In the genomic region with DNA sequence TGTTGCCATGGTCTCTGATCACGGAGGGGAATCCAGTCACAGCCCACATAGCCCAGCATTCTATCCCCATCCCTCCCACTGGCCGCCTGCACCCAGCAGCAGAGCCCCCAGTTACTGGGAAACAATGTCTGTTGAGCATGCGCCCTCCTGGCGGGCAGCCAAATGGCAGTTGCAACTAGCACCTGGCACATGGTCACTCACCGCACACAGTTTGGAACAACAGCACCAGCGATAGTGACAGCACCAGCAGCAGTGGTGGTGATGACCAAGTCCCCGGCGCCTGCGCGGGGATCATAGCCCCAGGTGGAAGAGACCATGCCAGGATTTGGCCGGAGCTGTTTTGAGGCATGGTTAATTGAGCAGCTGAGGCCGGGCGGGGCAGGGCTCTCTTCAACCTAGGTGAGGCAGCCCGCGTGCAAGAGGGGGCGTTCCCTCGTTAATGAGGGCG, we compare ENCODE assay signal across 8 mouse cellular contexts. TPM values are rescaled to one million over a fixed set of nuclear protein-coding genes. Genes with fewer than 3 reads are reported as not detected.
A peak's percentile ranks its signal among the peaks of the same experiment; 100 is the strongest.
DNase-seq lines count a peak whose midpoint lies in the region; ATAC-seq and TF ChIP-seq lines count a peak whose summit lies in the region.

A gene (minus strand): TSS at position 346 of the 448 bp plus-strand sequence.

- H3K36me3 ChIP-seq in ES-Bruce4 (ENCODE audit: control insufficient read depth, insufficient read depth, low read length, poor library complexity, severe bottlenecking): no peaks in the 10 kb centered on the region
- no peaks in the 10 kb centered on the region for H3K36me3 ChIP-seq in embryonic facial prominence, embryonic 12.5 days
- no peaks in the 10 kb centered on the region for H3K36me3 ChIP-seq in hindbrain, embryonic 15.5 days
- H3K36me3 ChIP-seq in limb, embryonic 12.5 days: no peaks in the 10 kb centered on the region

- peak; percentile 3 to 5 for DNase-seq in frontal cortex, postnatal 14 days (ENCODE audit: low spot score in 2 of 2)
- peak; percentile 32 for DNase-seq in ovary, postnatal 36 days (ENCODE audit: low spot score)
- no peak for DNase-seq in thymus, postnatal 0 days (ENCODE audit: low spot score)

- 56% methylated on average over 18 of the region's 18 CpGs for WGBS in embryonic facial prominence, embryonic 12.5 days
- 60% methylated on average over 18 of the region's 18 CpGs for WGBS in hindbrain, embryonic 15.5 days
- WGBS in limb, embryonic 12.5 days: 53% methylated on average over 18 of the region's 18 CpGs

- H3K4me3 ChIP-seq in ES-Bruce4 (ENCODE audit: low read depth, low read length): peak within 1 kb of the TSS; percentile 15
- H3K4me3 ChIP-seq in embryonic facial prominence, embryonic 12.5 days: no peak within 1 kb of the TSS
- no peak within 1 kb of the TSS for H3K4me3 ChIP-seq in hindbrain, embryonic 15.5 days
- no peak within 1 kb of the TSS for H3K4me3 ChIP-seq in limb, embryonic 12.5 days (replicated peaks)

- H3K27ac ChIP-seq in ES-Bruce4 (ENCODE audit: insufficient read depth, low read length): no peak within 1 kb of the TSS
- H3K27ac ChIP-seq in embryonic facial prominence, embryonic 12.5 days: no peak within 1 kb of the TSS
- H3K27ac ChIP-seq in hindbrain, embryonic 15.5 days (replicated peaks): no peak within 1 kb of the TSS
- no peak within 1 kb of the TSS for H3K27ac ChIP-seq in limb, embryonic 12.5 days

- TF ChIP-seq EP300 in ES-Bruce4 (IDR thresholded peaks at IDR 0.05; ENCODE audit: insufficient read depth, low read depth, low read length): no peak

- no peaks in the 10 kb centered on the region for H3K9me3 ChIP-seq in ES-Bruce4 (replicated peaks; ENCODE audit: control insufficient read depth, insufficient read depth, low read length, poor library complexity, severe bottlenecking)
- no peaks in the 10 kb centered on the region for H3K9me3 ChIP-seq in embryonic facial prominence, embryonic 12.5 days
- H3K9me3 ChIP-seq in hindbrain, embryonic 15.5 days: no peaks in the 10 kb centered on the region
- H3K9me3 ChIP-seq in limb, embryonic 12.5 days: no peaks in the 10 kb centered on the region

- no peak for TF ChIP-seq CTCF in ES-Bruce4 (IDR thresholded peaks at IDR 0.05; ENCODE audit: low read depth, low read length)

- no peaks in the 10 kb centered on the region for H3K4me1 ChIP-seq in ES-Bruce4 (ENCODE audit: control insufficient read depth, insufficient read depth, low read length)
- H3K4me1 ChIP-seq in embryonic facial prominence, embryonic 12.5 days: no peaks in the 10 kb centered on the region
- H3K4me1 ChIP-seq in hindbrain, embryonic 15.5 days (replicated peaks): no peaks in the 10 kb centered on the region
- peaks cover 5% of the 10 kb centered on the region; the same call in 1 of the 2 replicates for H3K4me1 ChIP-seq in limb, embryonic 12.5 days (replicated peaks)

- no peak for ATAC-seq in frontal cortex, adult (ENCODE audit: low TSS enrichment)
- ATAC-seq in embryonic facial prominence, embryonic 12.5 days (ENCODE audit: insufficient number of reproducible peaks, insufficient read depth, low FRiP score, low TSS enrichment): peak; percentile 48; the same call in 1 of the 2 replicates
- peak; percentile 74 for ATAC-seq in hindbrain, embryonic 15.5 days (ENCODE audit: low FRiP score, low read depth)
- ATAC-seq in limb, embryonic 12.5 days (ENCODE audit: insufficient number of reproducible peaks, insufficient read depth, low FRiP score, low TSS enrichment, low read depth): 0 out of 2 replicates have a peak, but pooled peaks have one; percentile 52

- TF ChIP-seq POLR2A in ES-Bruce4 (IDR thresholded peaks at IDR 0.05; ENCODE audit: insufficient read depth, low read length): no peak

- H3K9ac ChIP-seq in ES-Bruce4 (ENCODE audit: low read depth, poor library complexity, severe bottlenecking): no peak within 1 kb of the TSS
- no peak within 1 kb of the TSS for H3K9ac ChIP-seq in embryonic facial prominence, embryonic 12.5 days
- H3K9ac ChIP-seq in hindbrain, embryonic 15.5 days: no peak within 1 kb of the TSS
- no peak within 1 kb of the TSS for H3K9ac ChIP-seq in limb, embryonic 12.5 days (replicated peaks)

- H3K27me3 ChIP-seq in ES-Bruce4 (ENCODE audit: control insufficient read depth, insufficient read depth, low read length, poor library complexity, severe bottlenecking): no peaks in the 10 kb centered on the region
- no peaks in the 10 kb centered on the region for H3K27me3 ChIP-seq in embryonic facial prominence, embryonic 12.5 days
- no peaks in the 10 kb centered on the region for H3K27me3 ChIP-seq in hindbrain, embryonic 15.5 days
- H3K27me3 ChIP-seq in limb, embryonic 12.5 days: no peaks in the 10 kb centered on the region

- no peak within 1 kb of the TSS for H3K4me2 ChIP-seq in embryonic facial prominence, embryonic 12.5 days (replicated peaks)
- H3K4me2 ChIP-seq in hindbrain, embryonic 15.5 days: peak within 1 kb of the TSS; percentile 28; the same call in 1 of the 2 replicates
- no peak within 1 kb of the TSS; the same call in 1 of the 2 replicates for H3K4me2 ChIP-seq in limb, embryonic 12.5 days

RNA-seq across cellular contexts. Expression of the gene that starts here (rescaled TPM):
- polyA plus RNA-seq in ES-Bruce4 (2011; ENCODE audit: insufficient read depth, insufficient read length, low read depth, missing spikeins): 1.1 TPM in 1 of 2 replicates, not detected in the other
- polyA plus RNA-seq in embryonic facial prominence, embryonic 12.5 days (2016; fragmentation: Nextera tagmentation; extraction: Ambion mirVana): not detected in 2 replicates
- polyA plus RNA-seq in hindbrain, embryonic 15.5 days (2015; fragmentation: Nextera tagmentation; extraction: Ambion mirVana): not detected in 2 replicates
- polyA plus RNA-seq in limb, embryonic 12.5 days (2016; fragmentation: Nextera tagmentation; extraction: Ambion mirVana): not detected in 2 replicates
- polyA plus RNA-seq in thymus, postnatal 0 days (2015; fragmentation: Nextera tagmentation; extraction: Ambion mirVana): 0.20 TPM in 1 of 2 replicates, not detected in the other

Comparison
In these comparisons a context has a peak if more than half of its experiments do, and no peak if none do; other contexts are left out.
1. Peak in ATAC-seq in embryonic facial prominence, embryonic 12.5 days; RNA of the gene not detected or under 1 TPM.
2. Peak in ATAC-seq and H3K4me2 ChIP-seq in hindbrain, embryonic 15.5 days; RNA of the gene not detected or under 1 TPM.
3. Peak in ATAC-seq in limb, embryonic 12.5 days; RNA of the gene not detected or under 1 TPM.